In genomic region chr7:99534501-99534900, GRCm38 (mm10) we compare ENCODE assay signal across 8 mouse cellular contexts. TPM values are rescaled to one million over a fixed set of nuclear protein-coding genes. Genes with fewer than 3 reads are reported as not detected.
DNase-seq lines count a peak whose midpoint lies in the region; ATAC-seq and TF ChIP-seq lines count a peak whose summit lies in the region.

No protein-coding gene starts in this region.

- intact Hi-C loops in left cerebral cortex, adult 2 months (cut with DNase I): no loop called here
- intact Hi-C loops in left cerebral cortex, postnatal 36 days (cut with DNase I): no loop called here

- ATAC-seq in intestine, postnatal 0 days: no peak
- no peak for ATAC-seq in neural tube, embryonic 13.5 days (ENCODE audit: low read depth)

- peak overlapping the region; percentile 54 for H3K4me3 ChIP-seq in left cerebral cortex, adult 2 months
- H3K4me3 ChIP-seq in embryonic fibroblast, embryonic 13.5 days (ENCODE audit: insufficient read depth, low read length): 0 out of 2 replicates have a peak overlapping the region, but pooled peaks have one; percentile 38
- H3K4me3 ChIP-seq in intestine, postnatal 0 days (ENCODE audit: low read depth, low read length): no peak overlapping the region
- H3K4me3 ChIP-seq in neural tube, embryonic 13.5 days: peak overlapping the region; percentile 77

- 54% methylated on average over 5 of the region's 5 CpGs for WGBS in intestine, postnatal 0 days
- 29% methylated on average over 5 of the region's 5 CpGs for WGBS in neural tube, embryonic 13.5 days

- peak overlapping the region; percentile 90 for H3K27ac ChIP-seq in left cerebral cortex, adult 2 months
- no peak overlapping the region for H3K27ac ChIP-seq in embryonic fibroblast, embryonic 13.5 days (ENCODE audit: insufficient read depth, low read length)
- no peak overlapping the region; the same call in 1 of the 2 replicates for H3K27ac ChIP-seq in intestine, postnatal 0 days (ENCODE audit: low read depth, low read length)
- H3K27ac ChIP-seq in neural tube, embryonic 13.5 days (replicated peaks): peak overlapping the region; percentile 95

- H3K4me1 ChIP-seq in embryonic fibroblast, embryonic 13.5 days (ENCODE audit: control insufficient read depth, insufficient read depth, low read length): 0 out of 2 replicates have a peak, but pooled peaks cover 4% of the 10 kb centered on the region
- H3K4me1 ChIP-seq in intestine, postnatal 0 days (replicated peaks; ENCODE audit: control insufficient read depth, insufficient read depth, low read length): peaks cover 20% of the 10 kb centered on the region
- H3K4me1 ChIP-seq in neural tube, embryonic 13.5 days (replicated peaks): peaks cover 51% of the 10 kb centered on the region

- no peaks in the 10 kb centered on the region for H3K27me3 ChIP-seq in intestine, postnatal 0 days (replicated peaks; ENCODE audit: control insufficient read depth, insufficient read depth, low read length)
- no peaks in the 10 kb centered on the region for H3K27me3 ChIP-seq in neural tube, embryonic 13.5 days

- no peaks in the 10 kb centered on the region for H3K9me3 ChIP-seq in intestine, postnatal 0 days (ENCODE audit: control insufficient read depth)
- no peaks in the 10 kb centered on the region for H3K9me3 ChIP-seq in neural tube, embryonic 13.5 days

- peak overlapping the region; percentile 97 for H3K4me2 ChIP-seq in intestine, postnatal 0 days (replicated peaks; ENCODE audit: low read depth)
- peak overlapping the region; percentile 81 for H3K4me2 ChIP-seq in neural tube, embryonic 13.5 days

- no peak for TF ChIP-seq CTCF in left cerebral cortex, adult 2 months (IDR thresholded peaks at IDR 0.05)
- no peak for TF ChIP-seq CTCF in embryonic fibroblast, embryonic 13.5 days (IDR thresholded peaks at IDR 0.05; ENCODE audit: borderline replicate concordance, insufficient read depth, low read length)
- TF ChIP-seq CTCF in intestine, postnatal 0 days (IDR thresholded peaks at IDR 0.05; ENCODE audit: low read depth): no peak

- H3K9ac ChIP-seq in intestine, postnatal 0 days (ENCODE audit: low read depth, low read length): no peak overlapping the region
- H3K9ac ChIP-seq in neural tube, embryonic 13.5 days: peak overlapping the region; percentile 95

- H3K36me3 ChIP-seq in intestine, postnatal 0 days (ENCODE audit: control insufficient read depth, insufficient read depth): no peaks in the 10 kb centered on the region
- H3K36me3 ChIP-seq in neural tube, embryonic 13.5 days: no peaks in the 10 kb centered on the region

- no peak for TF ChIP-seq POLR2A in embryonic fibroblast, embryonic 13.5 days (IDR thresholded peaks at IDR 0.05; ENCODE audit: low read depth, low read length)

- no peak for DNase-seq in left cerebral cortex, adult 2 months (ENCODE audit: extremely low spot score in 1 of 2, low spot score in 2 of 2)
- no peak for DNase-seq in left cerebral cortex, postnatal 36 days (ENCODE audit: low spot score in 2 of 2)
- DNase-seq in layer of hippocampus, adult 9-10 months (ENCODE audit: low spot score): no peak
- DNase-seq in right cerebral cortex, adult 2 months (ENCODE audit: low spot score in 2 of 2): no peak
- DNase-seq in ovary, postnatal 36 days (ENCODE audit: low spot score): no peak

RNA-seq across cellular contexts. Expression of gene Arrb1, which starts 0.8 kb away (rescaled TPM):
- total RNA-seq in left cerebral cortex, adult 2 months (2021): 100 to 1,000 TPM; 193 to 197 TPM
- total RNA-seq in left cerebral cortex, postnatal 36 days (2021): 100 to 1,000 TPM; 189 to 196 TPM
- 6.4 and 6.6 TPM in 2 replicates for polyA plus RNA-seq in embryonic fibroblast, embryonic 13.5 days (2011; ENCODE audit: insufficient read length, low read depth, missing spikeins)
- polyA plus RNA-seq in intestine, postnatal 0 days (2015; fragmentation: Nextera tagmentation; extraction: Ambion mirVana): 4.2 and 4.4 TPM in 2 replicates
- 15.9 and 16.2 TPM in 2 replicates for polyA plus RNA-seq in neural tube, embryonic 13.5 days (2015; fragmentation: Nextera tagmentation; extraction: Ambion mirVana)

RNA-seq across cellular contexts. Expression of gene Rps3, which starts 51.0 kb away (rescaled TPM):
- total RNA-seq in left cerebral cortex, adult 2 months (2021): 100 to 1,000 TPM; 223 to 241 TPM
- total RNA-seq in left cerebral cortex, postnatal 36 days (2021): 100 to 1,000 TPM; 215 to 261 TPM
- 1,504 and 1,592 TPM in 2 replicates for polyA plus RNA-seq in embryonic fibroblast, embryonic 13.5 days (2011; ENCODE audit: insufficient read length, low read depth, missing spikeins)
- 531 and 541 TPM in 2 replicates for polyA plus RNA-seq in intestine, postnatal 0 days (2015; fragmentation: Nextera tagmentation; extraction: Ambion mirVana)
- polyA plus RNA-seq in neural tube, embryonic 13.5 days (2015; fragmentation: Nextera tagmentation; extraction: Ambion mirVana): 514 and 540 TPM in 2 replicates

Comparison
In these comparisons a context has a peak if more than half of its experiments do, and no peak if none do; other contexts are left out.
1. H3K27ac ChIP-seq: peak in left cerebral cortex, adult 2 months (single experiment) and neural tube, embryonic 13.5 days (single experiment); none in embryonic fibroblast, embryonic 13.5 days (single experiment) and intestine, postnatal 0 days (single experiment).